Mouse (Mus musculus) ES-E14 (cell line): ENCODE measurements around the gene Hc.

Experiments used
- MAFK ChIP-seq: IDR thresholded peaks from 2 replicates; pipeline ENCODE4 v1.6.1; 2014; ENCODE audit warnings: mild to moderate bottlenecking, low read depth, low read length, inconsistent platforms; ENCODE audit not compliant: insufficient read depth
- ZNF384 ChIP-seq: IDR thresholded peaks from 2 replicates; pipeline ENCODE4 v1.6.1; 2012; ENCODE audit warnings: low read depth, low read length, inconsistent platforms

- TF ChIP-seq MAFK = no peak
- TF ChIP-seq ZNF384 = no peak
These were observed 104.3 kb downstream of the Hc start for GRCm38 (mm10) chr2:34956941-34957340.
